Mouse (Mus musculus) myocyte (in vitro differentiated cells): ENCODE results near the gene Rad54l2. TPM values are rescaled to one million over a fixed set of nuclear protein-coding genes. Genes with fewer than 3 reads are reported as not detected.

ENCODE experiments used
- H3K27me3 ChIP-seq: one replicate; pipeline ENCODE4 v1.6.1; 2011; ENCODE audit not compliant: control insufficient read depth, insufficient read depth, insufficient read length
- H3K36me3 ChIP-seq: one replicate; pipeline ENCODE4 v1.6.1; 2011; ENCODE audit not compliant: control insufficient read depth, insufficient read depth
- H3K4me2 ChIP-seq: one replicate; pipeline ENCODE4 v1.6.1; 2011; ENCODE audit warnings: low read depth, control low read depth
- H3K4me3 ChIP-seq: one replicate; pipeline ENCODE4 v1.5.1; 2011; ENCODE audit warnings: mild to moderate bottlenecking, control low read depth, moderate library complexity
- H3K79me2 ChIP-seq: one replicate; pipeline ENCODE4 v1.6.1; 2011; ENCODE audit not compliant: control insufficient read depth, insufficient read depth
- H3ac ChIP-seq: one replicate; pipeline ENCODE4 v1.6.1; 2011; ENCODE audit not compliant: control insufficient read depth, insufficient read length
- CEBPB ChIP-seq: IDR thresholded peaks from 2 replicates; pipeline ENCODE4 v1.6.1; 2011; ENCODE audit warnings: mild to moderate bottlenecking, moderate library complexity; ENCODE audit not compliant: poor library complexity, insufficient read depth, severe bottlenecking
- E2F4 ChIP-seq: IDR thresholded peaks from one replicate; pipeline ENCODE4 v1.6.1; 2011; ENCODE audit warnings: mild to moderate bottlenecking, control low read depth, moderate library complexity; ENCODE audit not compliant: insufficient read depth
- MAX ChIP-seq: IDR thresholded peaks from one replicate; pipeline ENCODE4 v1.6.1; 2011; ENCODE audit warnings: low read depth, mild to moderate bottlenecking, control low read depth
- MYOD1 ChIP-seq, 3 experiments: IDR thresholded peaks; one replicate each; pipeline ENCODE4 v1.6.1; 2011; ENCODE audit warnings: control low read depth in 2 of 3, low read depth in 2 of 3, mild to moderate bottlenecking in 2 of 3, moderate library complexity in 1 of 3; ENCODE audit not compliant: insufficient read length in 2 of 3, control insufficient read depth in 1 of 3
- MYOG ChIP-seq, 3 experiments: IDR thresholded peaks; one replicate each; pipeline ENCODE4 v1.6.1; 2011; ENCODE audit warnings: control low read depth in 2 of 3, low read depth in 2 of 3, mild to moderate bottlenecking in 2 of 3; ENCODE audit not compliant: insufficient read length in 2 of 3, control insufficient read depth in 1 of 3, insufficient read depth in 1 of 3
- POLR2A ChIP-seq: IDR thresholded peaks from one replicate; pipeline ENCODE4 v1.6.1; 2011; ENCODE audit warnings: low read depth, mild to moderate bottlenecking, control low read depth, moderate library complexity; ENCODE audit not compliant: insufficient read length
- POLR2AphosphoS2 ChIP-seq: IDR thresholded peaks from one replicate; pipeline ENCODE4 v1.6.1; 2011; ENCODE audit warnings: low read depth, control low read depth; ENCODE audit not compliant: insufficient read length
- REST ChIP-seq: IDR thresholded peaks from one replicate; pipeline ENCODE4 v1.6.1; 2011; ENCODE audit warnings: mild to moderate bottlenecking, control low read depth, moderate library complexity; ENCODE audit not compliant: insufficient read depth, insufficient read length
- SRF ChIP-seq: IDR thresholded peaks from one replicate; pipeline ENCODE4 v1.6.1; 2011; ENCODE audit warnings: low read depth; ENCODE audit not compliant: control insufficient read depth, insufficient read length
- TCF12 ChIP-seq: IDR thresholded peaks from one replicate; pipeline ENCODE4 v1.6.1; 2011; ENCODE audit warnings: mild to moderate bottlenecking, control low read depth; ENCODE audit not compliant: poor library complexity, insufficient read depth, severe bottlenecking
- TCF3 ChIP-seq: IDR thresholded peaks from one replicate; pipeline ENCODE4 v1.6.1; 2011; ENCODE audit warnings: low read depth, control low read depth; ENCODE audit not compliant: insufficient read length
- USF1 ChIP-seq: IDR thresholded peaks from one replicate; pipeline ENCODE4 v1.6.1; 2011; ENCODE audit warnings: low read depth, mild to moderate bottlenecking, control low read depth, moderate library complexity
- polyA plus RNA-seq: library from polyadenylated mRNA; unstranded; fragments of >200 nt; fragmentation: generic; extraction: Trizol; gene quantifications from one replicate; pipeline ENCODE4 v1.2.1, GENCODE M21; 2012; ENCODE audit warnings: missing spikeins

The Rad54l2 gene
- polyA plus RNA-seq, 1 experiment, result 5.3 TPM

GRCm38 (mm10) chr9:106725435-106725834 lies 63.6 kb downstream of the Rad54l2 start:
- no peak overlapping the region for H3ac ChIP-seq
- H3K4me3 ChIP-seq, result no peak overlapping the region
- H3K36me3 ChIP-seq, result no peaks in the 10 kb centered on the region
- H3K4me2 ChIP-seq, result no peak overlapping the region
- no peaks in the 10 kb centered on the region for H3K27me3 ChIP-seq
- no peaks in the 10 kb centered on the region for H3K79me2 ChIP-seq
- no peak for TF ChIP-seq MYOD1 (IDR thresholded peaks at IDR 0.05; ENCODE audit: control insufficient read depth in 1 of 3, insufficient read length in 2 of 3, low read depth in 2 of 3)
- no peak for TF ChIP-seq USF1
- TF ChIP-seq REST, result no peak
- TF ChIP-seq TCF12, result no peak
- TF ChIP-seq POLR2AphosphoS2, result no peak
- no peak for TF ChIP-seq E2F4
- no peak for TF ChIP-seq CEBPB
- no peak for TF ChIP-seq MYOG (IDR thresholded peaks at IDR 0.05; ENCODE audit: control insufficient read depth in 1 of 3, insufficient read depth in 1 of 3, insufficient read length in 2 of 3, low read depth in 2 of 3)
- no peak for TF ChIP-seq POLR2A
- no peak for TF ChIP-seq SRF
- TF ChIP-seq TCF3, result no peak
- TF ChIP-seq MAX, result no peak

- no peak overlapping the region for H3K4me2 ChIP-seq
- no peak overlapping the region for H3ac ChIP-seq
- H3K79me2 ChIP-seq, result no peaks in the 10 kb centered on the region
- H3K36me3 ChIP-seq, result no peaks in the 10 kb centered on the region
- no peaks in the 10 kb centered on the region for H3K27me3 ChIP-seq
- H3K4me3 ChIP-seq, result no peak overlapping the region
- TF ChIP-seq POLR2A (no peak), SRF (no peak), TCF12 (no peak), CEBPB (no peak), USF1 (no peak), MAX (no peak), E2F4 (no peak), MYOD1 (IDR thresholded peaks at IDR 0.05; ENCODE audit: control insufficient read depth in 1 of 3, insufficient read length in 2 of 3, low read depth in 2 of 3) (no peak), TCF3 (no peak), REST (no peak), POLR2AphosphoS2 (no peak), MYOG (IDR thresholded peaks at IDR 0.05; ENCODE audit: control insufficient read depth in 1 of 3, insufficient read depth in 1 of 3, insufficient read length in 2 of 3, low read depth in 2 of 3) (no peak)
These were observed 64.1 kb downstream of the Rad54l2 start for GRCm38 (mm10) chr9:106724864-106725263.

GRCm38 (mm10) chr9:106716729-106717128 lies 72.3 kb downstream of the Rad54l2 start:
- Histone ChIP-seq H3K4me2 (no peak overlapping the region), H3K36me3 (peaks cover 8% of the 10 kb centered on the region)
- TF ChIP-seq USF1 (no peak), E2F4 (no peak), POLR2AphosphoS2 (no peak), CEBPB (no peak), TCF12 (no peak), REST (no peak), MYOG (IDR thresholded peaks at IDR 0.05; ENCODE audit: control insufficient read depth in 1 of 3, insufficient read depth in 1 of 3, insufficient read length in 2 of 3, low read depth in 2 of 3) (no peak), SRF (no peak), TCF3 (no peak), MYOD1 (IDR thresholded peaks at IDR 0.05; ENCODE audit: control insufficient read depth in 1 of 3, insufficient read length in 2 of 3, low read depth in 2 of 3) (no peak), MAX (no peak), POLR2A (no peak)

GRCm38 (mm10) chr9:106716232-106716631 lies 72.8 kb downstream of the Rad54l2 start:
- H3K27me3 ChIP-seq, result no peaks in the 10 kb centered on the region
- TF ChIP-seq SRF, result no peak
- no peak for TF ChIP-seq TCF3
- no peak for TF ChIP-seq CEBPB
- TF ChIP-seq USF1, result no peak
- H3ac ChIP-seq, result no peak overlapping the region
- no peak overlapping the region for H3K4me2 ChIP-seq
- no peaks in the 10 kb centered on the region for H3K79me2 ChIP-seq
- H3K36me3 ChIP-seq, result peaks cover 13% of the 10 kb centered on the region
- no peak overlapping the region for H3K4me3 ChIP-seq

More at GRCm38 (mm10) chr9:106716729-106717128, 72.3 kb downstream of the Rad54l2 start:
- no peaks in the 10 kb centered on the region for H3K27me3 ChIP-seq
- H3K79me2 ChIP-seq, result no peaks in the 10 kb centered on the region
- no peak overlapping the region for H3ac ChIP-seq
- no peak overlapping the region for H3K4me3 ChIP-seq

GRCm38 (mm10) chr9:106712470-106712869 lies 76.5 kb downstream of the Rad54l2 start:
- H3K27me3 ChIP-seq, result no peaks in the 10 kb centered on the region
- H3K36me3 ChIP-seq, result peaks cover 22% of the 10 kb centered on the region
- TF ChIP-seq POLR2A (no peak), MYOD1 (IDR thresholded peaks at IDR 0.05; ENCODE audit: control insufficient read depth in 1 of 3, insufficient read length in 2 of 3, low read depth in 2 of 3) (no peak), MAX (no peak), MYOG (IDR thresholded peaks at IDR 0.05; ENCODE audit: control insufficient read depth in 1 of 3, insufficient read depth in 1 of 3, insufficient read length in 2 of 3, low read depth in 2 of 3) (no peak)
- H3K79me2 ChIP-seq, result no peaks in the 10 kb centered on the region
- H3K4me3 ChIP-seq, result no peak overlapping the region
- no peak overlapping the region for H3ac ChIP-seq
- no peak overlapping the region for H3K4me2 ChIP-seq
